Mouse (Mus musculus) heart, adult 2 months (tissue): Measurements from ENCODE around the gene Unc93b1.

Source experiments
- EP300 ChIP-seq: fragments of 200-500 bp; IDR thresholded peaks from 2 replicates; pipeline ENCODE4 v1.6.1; 2011; ENCODE audit warnings: low read depth, low read length, control low read depth; ENCODE audit not compliant: insufficient read depth
- POLR2A ChIP-seq: fragments of 200-500 bp; IDR thresholded peaks from 2 replicates; pipeline ENCODE4 v1.6.1; 2011; ENCODE audit warnings: mild to moderate bottlenecking, low read depth, low read length, control low read depth; ENCODE audit not compliant: insufficient read depth

DNA sequence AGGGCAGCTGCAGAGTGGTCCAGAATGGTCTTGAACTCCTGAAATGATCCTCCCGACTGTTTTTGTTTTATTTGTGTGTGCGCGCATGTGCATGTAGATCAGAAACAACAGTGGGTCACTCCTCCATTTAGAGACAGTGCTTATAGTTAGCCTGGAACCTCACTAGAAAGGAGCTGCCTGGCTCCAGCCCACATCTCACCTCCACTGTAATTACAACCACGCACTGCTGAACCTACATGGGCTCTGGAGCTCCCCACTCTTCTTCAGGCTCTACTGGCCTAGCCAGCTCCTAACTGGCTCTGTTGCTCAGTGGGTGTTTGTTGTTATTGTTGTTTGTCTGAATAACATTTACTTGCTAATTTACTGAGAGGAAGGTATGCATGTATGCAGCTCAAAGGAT lies 35.4 kb upstream of the Unc93b1 start:
- TF ChIP-seq POLR2A (no peak), EP300 (no peak)
